Mouse (Mus musculus): Measurements from ENCODE around the gene Zan. TPM values are rescaled to one million over a fixed set of nuclear protein-coding genes. Genes with fewer than 3 reads are reported as not detected.

Gene Zan
- total RNA-seq, 2 experiments from 2014 or later: not detected

- DNase-seq (ENCODE audit: low spot score in 2 of 2): no peak
These were observed 57.0 kb downstream of the Zan start for GRCm38 (mm10) chr5:137419841-137420240.

DNA sequence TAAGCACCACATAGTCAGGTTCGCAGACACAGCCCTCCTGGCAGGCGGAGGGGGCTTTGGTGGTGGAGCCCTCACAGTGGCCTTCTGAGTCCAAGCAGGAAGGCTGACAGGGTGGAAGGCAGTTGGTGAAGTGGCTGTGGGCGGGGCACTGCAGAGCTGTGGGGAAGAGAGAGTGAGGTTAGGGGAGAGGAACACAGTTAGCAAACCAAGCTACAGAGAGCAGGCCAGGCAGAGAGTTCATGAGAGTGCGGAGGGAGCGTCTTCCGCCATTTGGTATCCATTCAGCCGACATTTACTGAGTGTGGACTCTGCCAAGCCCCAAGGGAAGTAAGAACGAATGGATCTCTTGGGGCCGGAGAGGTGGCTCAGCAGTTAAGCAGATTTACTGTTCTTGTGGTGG, 57.8 kb downstream of the Zan start:
- DNase-seq (ENCODE audit: low spot score in 2 of 2): no peak

- DNase-seq (ENCODE audit: low spot score in 2 of 2): no peak
These were observed 62.6 kb downstream of the Zan start for GRCm38 (mm10) chr5:137414253-137414652.

GRCm38 (mm10) chr5:137411235-137411634, 65.6 kb downstream of the Zan start:
- no peak for DNase-seq (ENCODE audit: low spot score in 2 of 2)

GRCm38 (mm10) chr5:137410549-137410948, 66.3 kb downstream of the Zan start:
- no peak for DNase-seq (ENCODE audit: low spot score in 2 of 2)

- DNase-seq (ENCODE audit: low spot score in 2 of 2): no peak
These were observed 66.8 kb downstream of the Zan start for GRCm38 (mm10) chr5:137410066-137410465.

DNA sequence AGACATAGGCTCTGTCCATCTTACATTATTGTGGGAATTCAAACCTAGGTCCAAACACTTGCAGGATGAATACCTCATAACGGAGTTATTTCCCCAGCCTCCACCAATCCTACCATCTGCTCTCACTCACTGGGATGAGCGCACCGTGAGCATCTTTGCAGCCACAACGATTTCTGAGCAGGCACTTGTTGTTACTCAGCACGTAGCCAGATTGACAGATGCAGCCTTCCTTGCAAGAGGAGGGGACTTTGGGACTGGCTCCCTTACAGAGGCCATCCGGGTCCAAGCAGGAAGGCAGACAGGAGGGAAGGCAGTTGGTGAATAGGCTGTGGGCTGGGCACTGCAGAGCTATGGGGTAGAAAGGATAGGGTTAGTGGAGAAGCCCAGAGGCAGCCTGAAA, 67.4 kb downstream of the Zan start:
- DNase-seq (ENCODE audit: low spot score in 2 of 2): no peak

- DNase-seq (ENCODE audit: low spot score in 2 of 2): no peak
These were observed 72.8 kb downstream of the Zan start for GRCm38 (mm10) chr5:137404081-137404480.

DNA sequence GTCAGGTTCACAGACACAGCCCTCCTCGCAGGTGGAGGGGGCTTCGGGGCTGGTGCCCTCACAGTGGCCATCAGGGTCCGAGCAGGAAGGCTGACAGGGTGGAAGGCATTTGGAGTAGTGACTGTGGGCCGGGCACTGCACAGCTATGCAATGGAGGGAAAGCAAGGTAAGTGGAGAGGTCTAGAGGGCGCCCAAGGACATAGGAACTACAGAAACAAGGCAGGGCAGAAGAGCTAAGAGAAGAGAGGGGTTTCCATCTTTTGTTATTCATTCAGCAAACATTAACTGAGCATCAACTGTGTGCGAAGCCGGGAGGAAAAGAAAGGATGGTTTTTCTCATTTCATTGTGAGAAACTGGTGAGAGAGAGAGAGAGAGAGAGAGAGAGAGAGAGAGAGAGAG, 82.4 kb downstream of the Zan start:
- DNase-seq (ENCODE audit: low spot score in 2 of 2): no peak

GRCm38 (mm10) chr5:137391641-137392040, 85.2 kb downstream of the Zan start:
- no peak for DNase-seq (ENCODE audit: low spot score in 2 of 2)

- no peak for DNase-seq (ENCODE audit: low spot score in 2 of 2)
These were observed 90.2 kb downstream of the Zan start for GRCm38 (mm10) chr5:137386712-137387111.

GRCm38 (mm10) chr5:137383441-137383840, 93.4 kb downstream of the Zan start:
- no peak for DNase-seq (ENCODE audit: low spot score in 2 of 2)

- DNase-seq (ENCODE audit: low spot score in 2 of 2): peak; percentile 46 to 62
These were observed 95.7 kb downstream of the Zan start for GRCm38 (mm10) chr5:137381152-137381551.

GRCm38 (mm10) chr5:137377603-137378002, 99.3 kb downstream of the Zan start:
- no peak for DNase-seq (ENCODE audit: low spot score in 2 of 2)

- DNase-seq (ENCODE audit: low spot score in 2 of 2): no peak
These were observed 99.7 kb downstream of the Zan start for GRCm38 (mm10) chr5:137377176-137377575.

- no peak for DNase-seq (ENCODE audit: low spot score in 2 of 2)
These were observed 100.1 kb downstream of the Zan start for GRCm38 (mm10) chr5:137376722-137377121.

DNA sequence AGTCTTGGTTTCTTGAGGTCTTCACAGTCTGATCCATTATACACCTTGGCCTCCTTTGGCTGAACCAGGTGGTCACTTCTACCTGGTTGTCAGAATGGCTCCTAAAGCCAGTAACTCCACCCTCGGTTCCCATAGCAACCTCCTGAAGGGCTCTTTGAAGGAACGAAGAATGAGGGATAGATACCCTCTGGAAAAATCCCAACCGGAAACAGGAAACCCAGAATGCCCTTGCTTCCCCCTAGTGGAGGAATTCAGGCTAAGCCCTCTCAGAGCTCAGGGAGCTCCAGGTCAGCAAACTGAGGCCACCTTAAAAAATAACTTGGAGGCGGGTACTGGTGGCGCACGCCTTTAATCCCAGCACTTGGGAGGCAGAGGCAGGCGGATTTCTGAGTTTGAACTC, 100.7 kb downstream of the Zan start:
- no peak for DNase-seq (ENCODE audit: low spot score in 2 of 2)

GRCm38 (mm10) chr5:137375627-137376026, 101.2 kb downstream of the Zan start:
- no peak for DNase-seq (ENCODE audit: low spot score in 2 of 2)

GRCm38 (mm10) chr5:137374521-137375080, 102.3 kb downstream of the Zan start:
- DNase-seq (ENCODE audit: low spot score in 2 of 2): no peak

DNA sequence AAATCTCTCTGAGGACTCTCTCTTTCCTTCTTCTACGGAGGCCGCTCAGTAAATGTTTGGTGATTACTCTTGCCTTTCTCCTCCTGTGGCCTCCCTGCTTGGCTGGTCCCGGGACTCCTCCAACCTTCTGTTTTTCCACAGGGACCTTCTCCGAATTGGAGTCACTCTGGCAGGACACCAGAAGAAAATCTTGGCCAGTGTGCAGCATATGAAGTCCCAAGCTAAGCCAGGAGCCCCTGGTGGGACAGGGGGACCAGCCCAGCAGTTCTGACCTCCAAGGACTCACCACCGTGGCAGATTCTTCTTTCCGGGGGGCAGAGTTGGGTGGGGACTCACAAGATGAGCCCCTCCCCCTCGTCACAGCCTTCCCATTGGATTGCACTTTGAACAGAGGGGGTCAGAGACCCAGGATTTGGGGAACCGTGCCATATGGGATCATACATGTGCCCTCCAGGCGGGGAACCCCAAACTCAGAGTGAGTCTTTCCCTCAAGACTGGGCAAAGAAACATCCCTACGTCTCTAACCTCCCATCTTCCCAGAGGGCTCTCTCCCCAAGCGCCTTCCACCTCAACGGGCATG, 103.4 kb downstream of the Zan start:
- no peak for DNase-seq (ENCODE audit: low spot score in 2 of 2)

DNA sequence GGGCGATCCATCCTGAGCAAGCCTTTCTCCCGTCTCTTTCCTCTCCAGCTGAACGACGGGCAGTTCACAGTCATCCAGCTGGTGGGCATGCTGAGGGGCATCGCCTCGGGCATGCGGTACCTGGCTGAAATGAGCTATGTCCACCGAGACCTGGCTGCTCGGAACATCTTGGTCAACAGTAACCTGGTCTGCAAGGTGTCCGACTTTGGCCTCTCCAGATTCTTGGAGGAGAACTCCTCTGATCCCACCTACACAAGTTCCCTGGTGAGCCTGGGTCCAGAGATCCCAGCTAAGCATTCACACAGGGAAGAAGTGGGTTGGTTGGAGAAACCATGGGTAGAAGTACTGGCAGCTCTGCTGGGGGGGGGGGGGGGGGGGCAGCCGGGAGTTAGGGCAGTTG, 107.2 kb downstream of the Zan start:
- no peak for DNase-seq (ENCODE audit: low spot score in 2 of 2)

DNA sequence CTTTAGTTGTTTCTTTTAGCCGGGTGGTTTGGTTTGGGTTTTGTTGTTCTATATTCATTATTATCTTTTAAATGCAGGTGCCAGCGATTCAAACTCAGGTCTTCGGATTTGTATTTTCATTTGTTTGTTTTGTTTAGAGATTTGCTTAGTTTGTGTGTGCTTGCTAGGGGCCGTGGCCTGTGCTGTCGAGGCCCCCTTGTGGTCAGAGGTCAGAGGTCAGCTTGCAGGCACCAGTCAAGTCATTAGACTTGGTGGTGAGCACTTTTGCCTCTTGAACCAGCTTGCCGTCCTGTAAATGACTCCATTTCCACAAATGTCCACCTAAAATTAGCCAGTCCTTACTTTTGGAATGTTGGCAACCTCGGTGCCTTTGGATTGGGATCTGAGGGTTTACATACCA, 118.5 kb downstream of the Zan start:
- DNase-seq (ENCODE audit: low spot score in 2 of 2): no peak

DNA sequence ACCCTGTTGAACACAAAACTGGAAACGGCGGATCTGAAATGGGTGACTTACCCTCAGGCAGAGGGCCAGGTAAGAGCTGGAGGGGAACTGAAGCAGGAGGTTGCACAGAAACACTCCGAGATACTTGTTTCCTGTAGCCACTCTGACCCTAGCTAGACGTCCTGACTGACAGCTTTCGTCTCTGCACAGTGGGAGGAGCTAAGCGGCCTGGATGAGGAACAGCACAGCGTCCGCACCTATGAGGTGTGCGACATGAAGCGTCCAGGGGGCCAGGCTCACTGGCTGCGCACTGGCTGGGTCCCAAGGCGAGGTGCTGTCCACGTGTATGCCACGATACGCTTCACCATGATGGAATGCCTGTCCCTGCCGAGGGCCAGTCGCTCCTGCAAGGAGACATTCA, 122.8 kb downstream of the Zan start:
- no peak for DNase-seq (ENCODE audit: low spot score in 2 of 2)
